Mouse (Mus musculus): ENCODE measurements around the gene Tshz2.

The Tshz2 gene

DNA sequence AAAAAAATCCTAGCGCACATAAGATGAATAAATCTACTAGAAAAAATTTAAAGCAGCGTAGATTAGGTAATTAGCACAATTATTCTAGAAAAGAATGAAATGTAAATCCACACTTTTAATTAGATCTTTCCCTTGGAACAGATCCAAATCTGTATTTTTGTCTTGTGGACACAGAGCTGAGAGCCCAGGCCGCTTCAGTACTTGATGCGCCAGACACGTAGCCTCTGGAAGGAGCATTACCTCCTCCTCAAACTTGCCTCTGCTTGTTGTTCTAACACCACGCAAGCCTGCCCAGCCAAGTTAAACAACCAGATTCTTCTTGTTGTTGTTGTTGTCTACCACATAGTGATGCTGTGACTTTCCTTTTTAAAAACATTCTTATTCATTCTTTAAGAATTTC is 310.9 kb downstream of the Tshz2 start:
- no peak for DNase-seq (ENCODE audit: low read depth)

DNA sequence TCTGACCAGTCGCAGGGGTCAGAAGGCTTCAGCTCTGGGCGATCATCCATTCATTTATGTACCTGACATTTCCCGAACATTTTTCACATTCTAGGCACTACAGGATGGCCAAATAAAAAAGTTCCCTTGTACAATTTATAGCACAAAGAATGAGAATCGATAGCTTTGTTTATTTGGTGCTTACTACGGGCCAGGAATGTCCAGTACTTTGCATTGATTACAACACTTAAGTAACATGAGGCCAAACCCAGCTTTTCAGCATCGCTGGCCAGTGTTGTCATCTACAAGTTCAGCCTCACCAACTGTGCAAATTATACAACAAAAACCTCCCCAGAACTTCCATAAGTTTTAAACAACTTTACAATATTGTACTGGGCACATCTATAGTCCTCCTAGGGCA is 315.3 kb downstream of the Tshz2 start:
- no peak for DNase-seq (ENCODE audit: low read depth)

DNA sequence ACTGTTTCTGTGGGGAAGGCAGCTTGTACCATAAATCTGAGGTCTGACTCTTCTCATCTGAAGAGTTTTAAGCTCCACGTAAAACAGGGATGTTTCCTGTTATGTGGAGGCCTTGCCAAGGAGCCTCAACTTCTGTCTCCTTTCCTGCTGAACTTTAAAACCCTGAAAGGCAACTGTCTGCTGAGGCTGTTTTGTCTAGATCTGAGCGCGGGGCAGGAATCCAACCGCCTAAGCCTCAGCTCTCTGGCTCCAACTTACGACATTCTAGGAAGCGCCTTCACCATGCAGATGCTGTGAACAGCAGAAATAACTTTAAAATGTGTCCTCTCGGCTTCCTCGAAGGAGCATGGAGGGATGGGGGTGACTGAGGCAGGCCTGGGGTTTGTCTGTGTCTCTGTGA is 318.2 kb downstream of the Tshz2 start:
- DNase-seq (ENCODE audit: low read depth) = no peak

GRCm38 (mm10) chr2:169952981-169953380 is 320.2 kb downstream of the Tshz2 start:
- DNase-seq (ENCODE audit: low read depth) = no peak

- no peak for DNase-seq (ENCODE audit: low read depth)
Measured at GRCm38 (mm10) chr2:169958736-169959573, 326.1 kb downstream of the Tshz2 start.

DNA sequence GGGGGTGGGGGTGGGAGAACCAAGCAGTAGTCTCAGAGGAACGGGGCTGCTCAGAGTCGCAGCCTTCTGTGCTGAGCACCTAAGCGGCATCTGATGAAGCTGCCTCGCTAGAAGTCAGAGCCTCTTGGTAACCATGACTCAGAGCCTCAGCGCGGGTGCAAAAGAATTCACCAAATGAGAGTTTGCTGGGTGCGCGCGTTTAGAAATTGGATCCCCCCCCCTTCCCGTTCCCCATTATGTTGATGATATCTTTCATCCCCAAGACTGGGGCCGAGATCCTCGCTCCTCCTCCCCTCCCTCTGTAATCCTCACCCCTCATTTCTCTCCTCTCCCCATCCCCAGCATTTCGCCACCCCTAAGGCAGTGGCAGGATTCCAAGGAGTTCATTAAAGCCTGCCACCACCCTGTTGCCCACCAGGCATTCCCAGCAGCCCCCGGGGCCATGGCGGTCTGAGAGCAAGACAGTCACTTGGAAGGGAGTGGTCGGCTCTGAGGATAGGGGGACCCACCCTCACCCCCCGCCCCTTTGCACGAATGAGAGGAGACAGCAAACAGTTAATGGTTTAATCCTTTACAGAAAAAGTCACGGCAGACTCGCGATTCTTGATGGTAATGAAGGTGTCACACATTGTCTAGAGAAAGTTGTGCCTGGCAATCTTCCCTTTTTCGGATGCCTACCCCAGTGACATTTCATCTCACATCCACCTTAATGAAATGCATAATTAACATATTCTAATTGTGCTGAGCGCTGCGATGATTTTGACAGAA is 328.8 kb downstream of the Tshz2 start:
- DNase-seq (ENCODE audit: low read depth) = no peak

DNA sequence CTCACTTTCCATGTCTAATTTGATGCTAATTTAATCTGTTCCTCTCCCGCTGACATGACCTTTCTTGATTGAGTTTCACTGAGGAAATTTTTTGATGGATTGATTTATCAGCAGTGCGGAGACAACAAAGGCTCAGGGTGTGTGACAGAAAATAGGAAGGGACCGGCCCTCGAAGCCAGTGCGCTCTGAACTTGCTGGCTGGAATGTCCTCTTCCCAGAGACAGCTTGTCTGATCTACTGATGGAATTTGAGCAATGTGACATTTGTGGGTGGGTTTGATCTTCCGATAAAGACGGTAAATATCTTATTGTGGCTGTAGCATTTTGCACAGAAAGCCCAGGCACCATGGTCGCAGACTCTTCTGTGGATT is 329.4 kb downstream of the Tshz2 start:
- DNase-seq (ENCODE audit: low read depth) = no peak

- DNase-seq (ENCODE audit: low read depth) = peak; percentile 48
Measured at GRCm38 (mm10) chr2:169962776-169963175, 330.0 kb downstream of the Tshz2 start.

DNA sequence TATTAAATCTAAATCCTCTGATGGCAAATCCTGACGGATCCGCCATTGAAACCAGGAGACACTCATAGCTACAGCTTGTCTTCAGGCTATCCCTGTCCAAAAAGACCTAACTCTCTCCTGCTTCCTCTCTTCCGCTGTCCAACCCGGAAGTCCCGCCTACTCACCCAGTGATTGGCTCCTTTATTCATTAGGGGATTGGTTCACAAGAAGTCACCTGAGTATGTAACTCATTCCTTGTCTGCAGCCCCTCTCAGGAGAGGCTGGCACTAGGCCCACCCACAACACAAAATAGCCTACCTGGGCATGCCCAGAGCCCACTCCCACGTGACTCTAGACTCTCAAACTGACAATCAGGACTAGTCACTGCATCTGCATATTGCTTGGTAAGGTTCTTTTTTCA is 337.7 kb downstream of the Tshz2 start:
- no peak for DNase-seq (ENCODE audit: low read depth)

DNA sequence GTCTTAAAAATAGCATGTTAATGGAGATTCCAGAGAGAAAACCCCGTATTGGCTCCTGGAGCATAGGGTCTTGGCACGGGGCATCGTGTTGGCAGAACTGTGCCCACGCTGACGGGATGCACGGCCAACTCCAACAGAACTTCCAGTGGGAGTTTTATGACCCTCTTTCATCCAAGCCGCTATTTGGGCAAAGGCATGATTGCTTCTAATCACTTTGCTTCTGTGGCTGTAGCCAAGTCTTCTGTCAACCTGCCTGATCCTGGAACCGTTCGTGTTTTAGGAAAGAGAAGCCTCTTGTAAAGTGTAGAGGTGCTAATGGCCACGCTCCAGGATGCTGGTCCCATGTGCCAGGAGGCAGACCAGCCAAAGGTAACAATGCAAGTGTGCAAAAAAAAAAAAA is 350.1 kb downstream of the Tshz2 start:
- no peak for DNase-seq (ENCODE audit: low read depth)

- DNase-seq (ENCODE audit: low read depth) = no peak
Measured at GRCm38 (mm10) chr2:169987186-169987585, 354.4 kb downstream of the Tshz2 start.

DNA sequence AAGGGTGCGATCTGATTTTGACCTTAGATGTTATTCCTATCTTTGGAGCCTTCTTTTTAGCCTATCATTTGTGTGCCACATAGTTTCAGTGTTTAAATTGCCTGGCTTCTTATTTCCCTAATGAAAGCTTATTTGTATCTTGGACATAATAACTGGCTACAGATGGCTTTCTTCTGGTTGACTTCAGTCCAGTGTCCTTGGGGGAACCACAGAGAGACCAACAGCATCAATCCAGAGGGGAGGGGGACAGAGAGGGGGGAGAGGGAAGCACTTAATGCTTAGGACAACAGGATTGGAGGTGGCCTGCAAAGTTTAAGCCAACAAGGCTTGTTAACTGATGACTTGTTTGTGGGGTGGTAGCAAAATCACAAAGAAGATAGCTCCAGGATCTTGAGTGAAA is 356.4 kb downstream of the Tshz2 start:
- no peak for DNase-seq (ENCODE audit: low read depth)

DNA sequence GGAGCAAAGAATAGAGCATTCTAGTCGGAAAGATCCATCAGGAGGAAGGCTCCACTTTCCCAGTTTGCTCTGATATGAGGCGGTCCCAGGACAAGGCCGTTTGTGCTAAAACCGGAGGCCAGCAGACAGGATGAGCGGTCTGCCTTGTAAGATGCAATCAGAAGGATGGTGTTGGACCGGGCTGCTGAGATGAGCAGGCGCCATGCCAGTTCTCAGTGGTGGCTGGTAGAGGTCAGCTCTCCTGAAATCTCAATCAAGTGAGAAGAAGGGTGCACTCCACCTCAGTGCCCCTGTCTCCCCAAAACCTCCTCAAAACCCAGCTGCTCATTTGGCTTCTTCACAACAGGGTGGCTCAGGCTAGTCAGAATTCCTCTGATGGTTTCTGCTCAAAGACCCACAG is 358.2 kb downstream of the Tshz2 start:
- DNase-seq (ENCODE audit: low read depth) = no peak

- no peak for DNase-seq (ENCODE audit: low read depth)
Measured at GRCm38 (mm10) chr2:169995987-169996386, 363.2 kb downstream of the Tshz2 start.

GRCm38 (mm10) chr2:169996501-169997237 is 363.9 kb downstream of the Tshz2 start:
- DNase-seq (ENCODE audit: low read depth) = no peak

DNA sequence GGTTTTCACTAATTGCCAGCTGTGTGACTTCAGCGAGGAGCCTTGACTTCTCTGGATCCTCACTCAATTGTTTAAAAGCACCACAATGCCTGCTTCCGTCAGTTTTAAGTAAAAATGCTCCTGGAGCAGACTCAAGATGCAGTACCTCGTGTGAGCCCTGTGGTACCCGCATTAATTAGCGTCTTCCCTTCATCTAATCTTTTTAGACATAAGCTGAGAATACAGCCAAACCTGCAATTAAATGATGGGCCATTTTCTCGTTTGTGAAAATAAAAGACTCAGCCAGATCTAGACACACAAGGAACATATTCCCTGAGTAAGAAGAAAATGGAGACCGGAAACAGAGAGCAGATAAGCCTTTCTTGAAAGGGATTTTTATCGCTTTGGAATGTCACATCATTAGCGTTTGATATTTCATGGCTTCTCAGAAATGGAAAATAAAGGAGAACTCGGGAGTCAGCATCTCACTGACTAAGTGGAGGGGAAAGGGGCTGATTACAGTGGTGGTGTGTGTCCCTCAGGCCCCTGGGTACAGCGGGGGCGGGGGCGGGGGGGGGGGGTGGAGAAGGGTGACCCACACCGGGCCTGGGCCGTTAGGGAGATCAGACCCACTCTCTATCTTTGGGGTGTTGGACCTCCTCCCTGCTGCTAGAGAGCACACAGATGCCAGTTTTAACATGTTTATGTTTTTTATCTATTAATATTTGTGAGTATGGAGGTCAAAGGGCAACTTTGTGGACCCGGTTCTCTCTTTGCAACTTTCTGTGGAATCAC is 364.6 kb downstream of the Tshz2 start:
- no peak for DNase-seq (ENCODE audit: low read depth)

- no peak for DNase-seq (ENCODE audit: low read depth)
Measured at GRCm38 (mm10) chr2:169998878-169999337, 366.1 kb downstream of the Tshz2 start.

DNA sequence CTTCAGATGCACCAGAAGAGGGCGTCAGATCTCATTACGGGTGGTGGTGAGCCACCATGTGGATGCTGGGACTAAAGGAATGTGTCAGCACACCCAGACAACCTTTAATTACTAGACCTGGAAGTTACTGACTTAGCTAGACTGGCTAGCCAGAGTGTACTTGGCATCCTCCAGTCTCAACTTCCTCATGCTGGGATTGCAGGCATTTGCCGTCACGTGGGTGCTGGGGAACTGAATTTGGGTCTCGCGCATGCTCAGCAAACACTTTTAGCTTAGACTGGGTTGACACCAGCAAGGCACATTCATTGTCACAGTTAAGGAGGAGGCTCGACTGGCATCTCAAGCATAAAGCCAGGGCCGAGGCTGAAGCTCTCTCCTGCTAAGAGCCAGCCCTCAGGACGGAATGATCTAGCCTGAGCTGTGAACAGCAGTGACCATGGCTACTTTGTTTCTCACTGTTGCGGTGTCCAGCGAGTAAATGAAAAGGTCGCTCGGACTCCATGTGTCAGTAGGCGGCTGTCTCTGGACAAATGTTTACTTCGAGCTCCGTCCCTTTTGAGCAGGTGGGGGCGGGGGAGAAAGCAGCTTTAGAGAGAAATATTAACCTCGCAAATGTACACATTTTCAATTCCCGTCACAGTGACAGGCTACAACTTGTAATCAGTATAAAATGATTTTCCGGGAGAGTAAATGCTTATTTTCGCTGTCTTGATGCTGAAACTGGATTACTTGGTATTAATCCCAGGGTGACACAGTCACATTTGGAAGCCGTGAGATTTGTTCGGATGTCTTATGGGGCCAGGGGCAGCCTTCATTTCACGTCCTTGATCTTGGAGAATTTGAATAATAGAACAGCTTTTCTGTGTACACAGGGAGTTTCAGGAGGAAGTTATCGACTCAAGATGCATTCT is 370.0 kb downstream of the Tshz2 start:
- no peak for DNase-seq (ENCODE audit: low read depth)

DNA sequence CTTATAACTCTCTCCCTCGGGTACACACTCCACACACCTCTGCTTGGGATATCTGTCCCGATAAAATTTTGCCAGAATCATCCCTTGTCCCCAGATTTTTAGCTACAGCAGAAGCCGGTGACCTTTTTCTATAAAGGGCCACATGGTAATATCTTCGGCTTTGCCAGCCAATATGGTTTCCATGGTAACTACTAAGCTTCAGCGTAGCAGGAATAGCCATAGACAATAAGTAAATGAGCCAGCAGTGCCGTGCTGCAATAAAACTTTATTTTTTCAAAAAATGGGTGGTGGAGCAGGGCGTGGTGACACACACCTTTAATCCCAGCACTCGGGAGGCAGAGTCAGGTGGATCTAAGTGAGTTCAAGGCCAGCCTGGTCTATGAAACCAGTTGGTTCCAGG is 370.9 kb downstream of the Tshz2 start:
- DNase-seq (ENCODE audit: low read depth) = no peak

DNA sequence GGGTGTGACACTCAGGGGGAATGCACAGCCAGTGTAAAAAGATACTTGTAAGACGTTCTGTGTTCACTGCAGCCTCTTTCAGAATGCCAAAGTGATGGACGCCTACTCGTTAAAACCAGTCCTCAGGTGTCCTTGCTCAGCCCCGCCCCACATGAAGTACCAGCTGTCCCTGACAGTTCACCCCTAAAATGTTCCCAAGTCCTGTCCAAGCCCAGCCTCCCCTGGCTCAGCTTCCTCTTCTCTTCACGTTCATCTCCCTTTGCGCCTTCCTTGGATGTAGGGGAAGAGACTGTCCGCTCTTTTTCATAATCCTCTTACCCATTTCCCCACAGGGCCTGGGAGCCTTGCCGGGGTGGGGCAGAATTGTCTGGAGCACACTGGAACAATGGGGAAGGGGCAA is 374.0 kb downstream of the Tshz2 start:
- DNase-seq (ENCODE audit: low read depth) = no peak

- DNase-seq (ENCODE audit: low read depth) = no peak
Measured at GRCm38 (mm10) chr2:170007426-170007958, 374.7 kb downstream of the Tshz2 start.
